Mouse (Mus musculus) G1E (cell line): ENCODE measurements around the gene Brwd1.

Experiments
- CTCF ChIP-seq: IDR thresholded peaks from 2 replicates; pipeline ENCODE4 v1.5.1; 2012; ENCODE audit warnings: low read depth, low read length, inconsistent platforms, mixed read lengths
- GATA1 ChIP-seq: IDR thresholded peaks from 2 replicates; pipeline ENCODE4 v1.6.1; 2012; ENCODE audit warnings: borderline replicate concordance, low read length, inconsistent platforms, mixed read lengths
- GATA2 ChIP-seq: IDR thresholded peaks from 2 replicates; pipeline ENCODE4 v1.6.1; 2012; ENCODE audit warnings: low read depth, low read length, inconsistent platforms, borderline replicate concordance
- POLR2AphosphoS5 ChIP-seq: IDR thresholded peaks from 2 replicates; pipeline ENCODE4 v1.6.1; 2012; ENCODE audit warnings: low read depth, low read length, inconsistent platforms; ENCODE audit not compliant: insufficient replicate concordance

- no peak for TF ChIP-seq GATA1
- TF ChIP-seq CTCF, result no peak
- TF ChIP-seq GATA2, result no peak
- TF ChIP-seq POLR2AphosphoS5, result no peak
Measured at GRCm38 (mm10) chr16:96066174-96066573, 16.2 kb downstream of the Brwd1 start.
